Mouse (Mus musculus): ENCODE measurements around the gene Srrm4. TPM values are rescaled to one million over a fixed set of nuclear protein-coding genes. Genes with fewer than 3 reads are reported as not detected.

The Srrm4 gene
- polyA plus RNA-seq, 1 experiment = 0.06 TPM

DNA sequence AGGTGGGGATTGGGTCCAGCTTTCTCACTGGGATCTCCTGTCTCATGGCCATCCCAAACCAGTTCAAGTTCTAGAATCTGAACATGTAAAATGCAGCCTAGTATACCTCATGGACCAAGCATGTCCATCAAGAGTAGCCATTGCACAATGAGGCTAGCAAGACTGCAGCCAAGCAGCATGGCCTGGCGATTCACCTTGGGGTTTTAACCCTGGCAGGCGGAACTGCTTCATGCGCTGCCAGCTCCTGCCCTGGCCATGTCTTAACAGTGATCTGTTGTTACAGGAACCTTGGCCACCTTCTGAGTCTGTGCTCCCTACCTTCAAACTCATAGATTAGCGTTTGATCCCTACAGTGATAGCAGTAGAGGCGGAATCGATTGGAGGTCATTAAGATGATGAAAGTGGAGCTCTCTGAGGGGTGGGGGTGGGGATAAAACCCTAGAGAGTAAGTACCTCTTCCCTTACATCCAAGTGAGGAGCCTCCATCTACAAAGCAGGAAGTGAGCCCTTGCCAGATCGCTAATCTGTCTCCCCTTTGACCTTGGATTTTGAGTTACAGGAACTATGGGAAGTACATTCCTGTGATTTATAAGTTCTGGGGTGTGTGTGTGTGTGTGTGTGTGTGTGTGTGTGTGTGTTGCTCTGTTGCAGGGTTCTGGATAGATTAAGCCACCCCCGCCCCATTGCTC, 191.4 kb downstream of the Srrm4 start:
- 54% methylated on average over 8 of the region's 8 CpGs for WGBS
- H3K36me3 ChIP-seq (ENCODE audit: control insufficient read depth, insufficient read depth, low read length) = no peaks in the 10 kb centered on the region
- no peak for TF ChIP-seq CTCF (IDR thresholded peaks at IDR 0.05; ENCODE audit: extremely low read depth, insufficient read length, insufficient replicate concordance, low read depth, low read length)
- TF ChIP-seq POLR2A (IDR thresholded peaks at IDR 0.05; ENCODE audit: low read depth, low read length) = no peak
- H3K27ac ChIP-seq (ENCODE audit: insufficient read depth, low read depth, low read length) = no peak overlapping the region
- no peaks in the 10 kb centered on the region for H3K4me1 ChIP-seq (ENCODE audit: control insufficient read depth, insufficient read depth, insufficient read length, low read length)
- H3K4me3 ChIP-seq (ENCODE audit: low read depth, low read length) = no peak overlapping the region
- H3K27me3 ChIP-seq (ENCODE audit: control insufficient read depth, insufficient read depth, low read length) = no peaks in the 10 kb centered on the region

DNA sequence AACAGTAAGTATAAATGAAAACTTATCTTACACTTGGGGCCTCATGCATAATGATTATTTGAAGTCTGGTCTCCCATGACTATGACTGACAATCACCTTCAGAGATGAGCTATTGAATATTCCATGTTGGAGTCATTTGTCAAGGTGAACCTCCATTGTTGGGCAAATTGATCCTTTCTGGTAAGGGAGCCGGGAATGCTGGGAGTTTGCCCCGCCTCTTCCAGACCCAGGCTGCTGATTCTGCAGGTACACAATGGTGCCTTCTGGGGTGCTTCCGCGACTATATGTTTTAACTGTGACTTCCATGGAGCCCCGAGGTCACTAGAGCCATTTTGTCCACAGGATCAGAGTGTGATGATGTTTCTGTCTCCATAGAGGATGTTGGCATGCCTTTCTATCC, 195.5 kb downstream of the Srrm4 start:
- WGBS = 71% methylated on average over 5 of the region's 5 CpGs
- H3K27me3 ChIP-seq (ENCODE audit: control insufficient read depth, insufficient read depth, low read length) = no peaks in the 10 kb centered on the region
- H3K27ac ChIP-seq (ENCODE audit: insufficient read depth, low read depth, low read length) = no peak overlapping the region
- no peaks in the 10 kb centered on the region for H3K36me3 ChIP-seq (ENCODE audit: control insufficient read depth, insufficient read depth, low read length)
- TF ChIP-seq POLR2A (IDR thresholded peaks at IDR 0.05; ENCODE audit: low read depth, low read length) = no peak
- no peak for TF ChIP-seq CTCF (IDR thresholded peaks at IDR 0.05; ENCODE audit: extremely low read depth, insufficient read length, insufficient replicate concordance, low read depth, low read length)
- H3K4me1 ChIP-seq (ENCODE audit: control insufficient read depth, insufficient read depth, insufficient read length, low read length) = no peaks in the 10 kb centered on the region
- no peak overlapping the region for H3K4me3 ChIP-seq (ENCODE audit: low read depth, low read length)

DNA sequence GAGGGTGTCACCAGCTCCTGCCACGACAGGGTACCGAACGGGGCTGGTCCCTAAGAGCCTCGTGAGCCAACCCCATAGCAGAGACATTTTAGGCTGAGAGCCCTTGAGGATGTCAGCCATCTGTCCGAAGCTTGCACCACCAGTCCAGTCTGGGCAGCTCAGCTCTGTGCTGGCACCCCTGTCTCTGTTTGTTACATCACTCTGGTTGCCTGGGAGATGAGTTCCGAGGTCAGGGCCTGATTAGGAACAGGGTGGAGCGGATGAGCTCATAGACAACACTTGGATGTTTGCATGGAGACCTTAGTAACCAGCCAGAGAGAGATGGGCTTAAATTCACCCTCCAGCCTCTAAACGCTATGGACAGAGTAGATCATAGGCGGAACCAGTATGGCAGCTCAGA, 199.0 kb downstream of the Srrm4 start:
- Histone ChIP-seq H3K4me3 (ENCODE audit: low read depth, low read length) (no peak overlapping the region), H3K36me3 (ENCODE audit: control insufficient read depth, insufficient read depth, low read length) (no peaks in the 10 kb centered on the region), H3K27ac (ENCODE audit: insufficient read depth, low read depth, low read length) (no peak overlapping the region), H3K4me1 (ENCODE audit: control insufficient read depth, insufficient read depth, insufficient read length, low read length) (no peaks in the 10 kb centered on the region), H3K27me3 (ENCODE audit: control insufficient read depth, insufficient read depth, low read length) (no peaks in the 10 kb centered on the region)
- no peak for TF ChIP-seq POLR2A (IDR thresholded peaks at IDR 0.05; ENCODE audit: low read depth, low read length)
- no peak for TF ChIP-seq CTCF (IDR thresholded peaks at IDR 0.05; ENCODE audit: extremely low read depth, insufficient read length, insufficient replicate concordance, low read depth, low read length)
- 67% methylated on average over 9 of the region's 9 CpGs for WGBS

DNA sequence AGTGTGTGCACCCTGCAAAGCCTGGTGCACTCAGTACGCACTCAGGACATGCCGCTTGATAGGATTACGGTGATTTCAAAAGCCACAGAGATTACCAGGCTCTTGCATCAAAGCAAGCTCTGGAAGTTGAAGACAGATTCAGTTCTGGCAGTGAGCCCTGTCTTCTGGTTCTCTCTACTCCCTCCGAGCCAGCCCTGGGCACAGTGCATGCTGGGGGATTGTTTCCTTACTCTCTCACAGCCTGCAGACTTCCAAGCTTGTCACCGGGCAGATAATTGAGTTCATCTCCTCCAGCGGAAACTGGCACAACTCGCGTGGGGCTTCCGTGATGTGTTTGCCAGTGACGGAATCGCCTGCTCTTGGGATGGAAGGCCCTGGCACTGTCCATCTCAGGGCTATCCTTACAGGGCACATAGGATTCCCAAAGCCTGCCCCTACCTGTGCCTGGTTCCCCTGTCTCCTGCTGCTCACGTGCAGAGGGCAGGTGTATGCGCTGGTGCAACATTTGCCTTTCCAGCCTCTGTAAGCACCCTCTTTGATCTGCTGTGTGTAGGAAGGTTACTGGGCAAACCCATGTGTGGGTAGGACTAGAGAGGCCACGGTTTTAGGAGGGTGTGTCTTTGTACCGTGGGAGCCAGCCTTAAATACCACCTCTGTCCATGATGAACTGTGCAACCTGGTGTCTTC, 201.6 kb downstream of the Srrm4 start:
- 63% methylated on average over 15 of the region's 15 CpGs for WGBS

DNA sequence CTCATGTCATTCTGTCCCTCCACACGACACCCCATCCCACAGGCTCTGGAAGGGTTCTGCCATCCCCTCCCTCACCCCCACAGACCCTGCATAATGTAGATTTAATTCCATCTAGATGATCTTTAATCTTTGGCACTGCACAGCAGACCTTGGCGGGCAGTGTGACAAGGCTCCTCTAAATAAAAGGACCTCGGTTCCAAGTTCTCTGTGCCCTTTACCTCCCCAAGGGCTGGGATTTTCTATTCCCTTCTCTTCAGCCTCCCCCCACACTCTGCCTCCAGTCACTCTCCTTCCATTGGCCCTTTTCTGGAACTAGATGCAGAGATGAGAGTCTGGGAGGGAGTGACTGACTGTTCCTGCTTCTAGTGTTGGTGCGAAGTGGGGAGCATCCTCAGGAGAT, 202.3 kb downstream of the Srrm4 start:
- Histone ChIP-seq H3K27me3 (ENCODE audit: control insufficient read depth, insufficient read depth, low read length) (no peaks in the 10 kb centered on the region), H3K27ac (ENCODE audit: insufficient read depth, low read depth, low read length) (no peak overlapping the region), H3K36me3 (ENCODE audit: control insufficient read depth, insufficient read depth, low read length) (no peaks in the 10 kb centered on the region), H3K4me1 (ENCODE audit: control insufficient read depth, insufficient read depth, insufficient read length, low read length) (no peaks in the 10 kb centered on the region), H3K4me3 (ENCODE audit: low read depth, low read length) (no peak overlapping the region)
- TF ChIP-seq POLR2A (IDR thresholded peaks at IDR 0.05; ENCODE audit: low read depth, low read length) = no peak
- TF ChIP-seq CTCF (IDR thresholded peaks at IDR 0.05; ENCODE audit: extremely low read depth, insufficient read length, insufficient replicate concordance, low read depth, low read length) = no peak
- 71% methylated on average over 4 of the region's 4 CpGs for WGBS

More for the DNA sequence above, 201.6 kb downstream of the Srrm4 start:
- TF ChIP-seq POLR2A (IDR thresholded peaks at IDR 0.05; ENCODE audit: low read depth, low read length) = no peak
- no peak for TF ChIP-seq CTCF (IDR thresholded peaks at IDR 0.05; ENCODE audit: extremely low read depth, insufficient read length, insufficient replicate concordance, low read depth, low read length)
- H3K27me3 ChIP-seq (ENCODE audit: control insufficient read depth, insufficient read depth, low read length) = no peaks in the 10 kb centered on the region
- H3K4me3 ChIP-seq (ENCODE audit: low read depth, low read length) = no peak overlapping the region
- H3K27ac ChIP-seq (ENCODE audit: insufficient read depth, low read depth, low read length) = no peak overlapping the region
- H3K36me3 ChIP-seq (ENCODE audit: control insufficient read depth, insufficient read depth, low read length) = no peaks in the 10 kb centered on the region
- H3K4me1 ChIP-seq (ENCODE audit: control insufficient read depth, insufficient read depth, insufficient read length, low read length) = no peaks in the 10 kb centered on the region

Other genes starting within 250 kb of the Srrm4 start
- gene Hspb8, start 169.0 kb downstream of the Srrm4 start, polyA plus RNA-seq (2012; rRNA removed) = 7.6 and 7.8 TPM in 2 replicates

All from small intestine, adult 2 months (tissue).